Mouse (Mus musculus): ENCODE measurements around the gene Adam11.

GRCm38 (mm10) chr11:102752896-102753590 is 8.2 kb upstream of the Adam11 start:
- no peak for TF ChIP-seq POLR2A (IDR thresholded peaks at IDR 0.05; ENCODE audit: control insufficient read depth, extremely low read depth, insufficient read depth, low read length, poor library complexity)
- TF ChIP-seq CTCF (IDR thresholded peaks at IDR 0.05; ENCODE audit: borderline replicate concordance, control insufficient read depth, extremely low read depth, insufficient read depth, low read length, poor library complexity), result no peak

Data from thymus, adult 2 months (tissue).